ENCODE assay signal across 29 mouse cellular contexts in the genomic region with DNA sequence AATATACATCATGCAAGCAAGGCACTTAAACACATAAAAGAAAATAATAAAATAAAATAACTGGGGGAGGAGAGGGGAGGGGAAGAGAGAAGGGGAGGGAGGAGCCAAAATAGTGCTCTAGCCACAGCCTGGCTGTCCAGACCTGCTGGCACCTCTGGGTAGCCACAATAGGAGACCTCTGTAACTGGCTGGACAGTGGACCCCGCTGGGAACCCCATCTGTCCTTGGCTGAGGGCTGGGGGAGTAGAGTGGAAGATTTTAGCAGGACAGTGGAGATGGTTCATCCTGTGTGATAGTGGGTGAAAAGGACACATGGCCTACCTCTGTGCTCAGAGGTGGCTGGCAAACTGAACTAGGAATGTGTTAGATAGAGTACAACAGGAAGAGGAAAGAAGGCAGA. TPM values are rescaled to one million over a fixed set of nuclear protein-coding genes. Genes with fewer than 3 reads are reported as not detected.
"Had no signal": no experiment of that assay in that cellular context is flagged by ENCODE, and none has a peak within 500 bp of the region (broad histone marks: within the 10 kb centered on the region; RNA-seq: fewer than 3 reads in every experiment).

No protein-coding gene starts in this region.

- DNase-seq: cerebellum, adult 9-10 months; cerebellum, adult 9-11 months; cerebellum, postnatal 25 days; cerebellum, postnatal 36 days; embryo, embryonic 11 days; forebrain, postnatal 0 days; gastrocnemius, adult 2 months; gastrocnemius, postnatal 10 days; gastrocnemius, postnatal 14 days; gastrocnemius, postnatal 25 days; gastrocnemius, postnatal 36 days; heart, adult 11 months; heart, adult 18-20 months; heart, adult 2 months had no signal

- H3K4me3 ChIP-seq: embryonic facial prominence, embryonic 10.5 days; embryonic facial prominence, embryonic 12.5 days; embryonic facial prominence, embryonic 13.5 days; embryonic facial prominence, embryonic 15.5 days; erythroblast, embryonic 14.5 days; forebrain, embryonic 12.5 days; forebrain, embryonic 13.5 days; forebrain, embryonic 15.5 days; gastrocnemius, adult 2 months; heart, adult 2 months; heart, embryonic 10.5 days had no signal

- ATAC-seq: forebrain, embryonic 14.5 days; forebrain, embryonic 16.5 days; forebrain, postnatal 0 days had no signal

- H3K9me3 ChIP-seq: embryonic facial prominence, embryonic 10.5 days; embryonic facial prominence, embryonic 12.5 days; embryonic facial prominence, embryonic 13.5 days; embryonic facial prominence, embryonic 15.5 days; forebrain, embryonic 10.5 days; forebrain, embryonic 12.5 days; forebrain, embryonic 13.5 days; forebrain, embryonic 15.5 days; heart, embryonic 10.5 days had no signal

- H3K9ac ChIP-seq: embryonic facial prominence, embryonic 12.5 days; embryonic facial prominence, embryonic 13.5 days; embryonic facial prominence, embryonic 15.5 days; forebrain, embryonic 12.5 days; forebrain, embryonic 13.5 days; forebrain, embryonic 15.5 days had no signal

- H3K27ac ChIP-seq: embryonic facial prominence, embryonic 12.5 days; embryonic facial prominence, embryonic 13.5 days; embryonic facial prominence, embryonic 15.5 days; forebrain, embryonic 12.5 days; forebrain, embryonic 13.5 days; forebrain, embryonic 15.5 days; gastrocnemius, adult 2 months; heart, adult 2 months; heart, embryonic 10.5 days had no signal

- H3K4me2 ChIP-seq: embryonic facial prominence, embryonic 12.5 days; embryonic facial prominence, embryonic 13.5 days; embryonic facial prominence, embryonic 15.5 days; forebrain, embryonic 15.5 days had no signal

- H3K27me3 ChIP-seq: embryonic facial prominence, embryonic 12.5 days; embryonic facial prominence, embryonic 15.5 days; forebrain, embryonic 15.5 days had no signal

- H3K36me3 ChIP-seq: embryonic facial prominence, embryonic 10.5 days; embryonic facial prominence, embryonic 12.5 days; embryonic facial prominence, embryonic 13.5 days; embryonic facial prominence, embryonic 15.5 days; forebrain, embryonic 10.5 days; forebrain, embryonic 12.5 days; forebrain, embryonic 15.5 days; heart, embryonic 10.5 days had no signal

- H3K4me1 ChIP-seq: forebrain, embryonic 12.5 days had no signal

RNA-seq across cellular contexts. Expression of a gene that starts 1.1 kb away (rescaled TPM):
- polyA plus RNA-seq: embryonic facial prominence, embryonic 14.5 days; erythroblast, embryonic 14.5 days; forebrain, embryonic 13.5 days had no signal

RNA-seq across cellular contexts. Expression of a gene that starts 2.8 kb away (rescaled TPM):
- polyA plus RNA-seq: embryonic facial prominence, embryonic 10.5 days; embryonic facial prominence, embryonic 11.5 days; embryonic facial prominence, embryonic 14.5 days; erythroblast, embryonic 14.5 days; forebrain, embryonic 10.5 days; forebrain, embryonic 11.5 days; forebrain, embryonic 12.5 days; forebrain, embryonic 13.5 days; forebrain, embryonic 14.5 days; forebrain, embryonic 15.5 days; forebrain, embryonic 16.5 days; forebrain, postnatal 0 days; heart, embryonic 10.5 days had no signal
